Mouse (Mus musculus): ENCODE measurements around the gene Fam206a. TPM values are rescaled to one million over a fixed set of nuclear protein-coding genes. Genes with fewer than 3 reads are reported as not detected.

Gene Fam206a
- total RNA-seq (2023) = 1 to 10 TPM; 7.6 to 8.9 TPM

DNA sequence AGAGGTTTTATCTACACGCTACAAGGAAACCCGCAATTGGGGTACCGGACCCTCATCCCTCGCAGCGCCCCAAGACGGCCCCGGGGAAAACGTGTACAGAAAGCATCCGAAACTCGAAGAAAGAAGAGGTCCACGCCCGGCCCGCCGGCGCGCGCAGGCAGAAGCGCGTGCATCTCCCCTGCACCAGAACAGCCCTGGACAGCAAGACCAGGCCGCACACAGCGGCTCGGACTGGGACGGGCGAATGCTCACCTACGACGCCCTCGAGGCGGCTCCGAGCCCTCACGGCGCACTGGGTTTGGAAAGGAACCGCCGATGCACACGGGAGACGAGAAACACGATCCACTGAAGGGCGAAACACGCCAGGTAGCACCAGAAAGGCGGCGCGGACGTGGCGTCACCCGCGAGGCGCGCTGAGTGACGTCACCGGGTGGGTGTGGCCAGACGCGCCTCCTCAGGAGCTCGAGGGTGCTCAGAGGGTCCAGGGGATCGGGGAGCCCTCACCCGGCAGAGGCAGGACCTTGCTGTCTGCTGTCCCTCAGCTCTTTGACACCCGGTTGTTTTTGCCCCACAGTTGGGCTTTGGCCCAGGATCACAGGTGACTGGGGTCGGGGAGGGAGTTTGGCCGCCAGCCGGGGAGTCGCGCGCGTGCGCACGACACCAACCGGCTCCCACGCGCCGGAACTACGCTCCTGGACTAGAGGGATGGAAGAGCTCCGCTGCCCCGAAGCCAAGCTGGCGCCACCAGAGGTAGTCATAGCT is at the start of gene Fam206a, which contains the start of gene Elp1:
TSS of gene Fam206a (plus strand) at position 439 of the 762 bp plus-strand sequence.
TSS of gene Elp1 (minus strand) at position 425 of the 762 bp plus-strand sequence.

Other genes with a start within 250 kb of the Fam206a start
- not detected for gene Gm26657, start 62.3 kb upstream of the Fam206a start, total RNA-seq (2023)
- gene Actl7b, start 60.9 kb upstream of the Fam206a start, total RNA-seq (2023) = 1 to 10 TPM in 1 of 2 experiments, under 1 TPM in 1; 0.94 to 1.3 TPM
- gene Actl7a, start 58.9 kb upstream of the Fam206a start, total RNA-seq (2023) = not detected
- 10 to 100 TPM; 64.7 to 76.2 TPM for gene Elp1, start within 50 bp of the Fam206a start, total RNA-seq (2023)
- 1 to 10 TPM; 2.0 to 2.7 TPM for gene Ctnnal1, start 62.8 kb downstream of the Fam206a start, total RNA-seq (2023)
- gene Tmem245, start 145.1 kb downstream of the Fam206a start, total RNA-seq (2023) = 10 to 100 TPM; 15.9 to 16.9 TPM
- gene Frrs1l, start 188.0 kb downstream of the Fam206a start, total RNA-seq (2023) = not detected